8 mouse cellular contexts compared by ENCODE assay signal in genomic region chr9:78447973-78448873, GRCm38 (mm10). TPM values are rescaled to one million over a fixed set of nuclear protein-coding genes. Genes with fewer than 3 reads are reported as not detected.
DNase-seq lines count a peak whose midpoint lies in the region; ATAC-seq lines count a peak whose summit lies in the region.

Mto1 (plus strand) TSS chr9:78448208.
Gm17324 (minus strand) TSS chr9:78448786.

- peaks cover 14% of the 10 kb centered on the region for H3K4me1 ChIP-seq in hindbrain, embryonic 13.5 days (replicated peaks)

- H3K27ac ChIP-seq in hindbrain, embryonic 13.5 days: peak within 1 kb of the TSS; percentile 95

- H3K4me2 ChIP-seq in hindbrain, embryonic 13.5 days: peak within 1 kb of the TSS; percentile 73

- H3K9ac ChIP-seq in hindbrain, embryonic 13.5 days: peak within 1 kb of the TSS; percentile 90

- H3K4me3 ChIP-seq in hindbrain, embryonic 13.5 days: peak within 1 kb of the TSS; percentile 92

- ATAC-seq in hindbrain, embryonic 13.5 days (ENCODE audit: low FRiP score): peak; percentile 93

- H3K36me3 ChIP-seq in hindbrain, embryonic 13.5 days: peaks cover 19% of the 10 kb centered on the region

- peaks cover 39% of the 10 kb centered on the region for H3K27me3 ChIP-seq in hindbrain, embryonic 13.5 days

- H3K9me3 ChIP-seq in hindbrain, embryonic 13.5 days: no peaks in the 10 kb centered on the region

- under 1% methylated on average over 95 of the region's 96 CpGs for WGBS in hindbrain, embryonic 13.5 days

- DNase-seq in Muller cell, postnatal 12 days (ENCODE audit: inconsistent ontology term): peak; percentile 92
- DNase-seq in cerebellum, adult 9-11 months: peak; percentile 89
- DNase-seq in frontal cortex, postnatal 10 days (ENCODE audit: low spot score in 2 of 2): peak; percentile 73 to 85
- DNase-seq in layer of hippocampus, postnatal 25 days (ENCODE audit: extremely low spot score in 1 of 2, low spot score in 1 of 2): peak; percentile 82 to 85
- DNase-seq in lung, postnatal 25 days (ENCODE audit: low spot score): peak; percentile 89
- DNase-seq in retina, embryonic 14.5 days (ENCODE audit: low spot score): peak; percentile 95
- peak; percentile 93 for DNase-seq in thymus, postnatal 4 days

RNA-seq across cellular contexts. Expression of gene Mto1, which starts in this region (rescaled TPM):
- 27.3 and 28.8 TPM in 2 replicates for polyA plus RNA-seq in hindbrain, embryonic 13.5 days (2015; fragmentation: Nextera tagmentation; extraction: Ambion mirVana)
- total RNA-seq in layer of hippocampus, postnatal 25 days (2021): 10 to 100 TPM; 20.6 to 23.7 TPM

RNA-seq across cellular contexts. Expression of gene Gm17324, which starts in this region (rescaled TPM):
- 0.99 and 1.3 TPM in 2 replicates for polyA plus RNA-seq in hindbrain, embryonic 13.5 days (2015; fragmentation: Nextera tagmentation; extraction: Ambion mirVana)
- 1 to 10 TPM in 1 of 2 experiments, under 1 TPM in 1; 0.89 to 1.1 TPM for total RNA-seq in layer of hippocampus, postnatal 25 days (2021)

Comparison
In these comparisons a context has a peak if more than half of its experiments do, and no peak if none do; other contexts are left out.
1. Peak in every context shown above with its lines: DNase-seq, ATAC-seq, H3K4me3 ChIP-seq and H3K27ac ChIP-seq.